Mouse (Mus musculus) macrophage (primary cell): Measurements from ENCODE around the gene Fbxl3. TPM values are rescaled to one million over a fixed set of nuclear protein-coding genes. Genes with fewer than 3 reads are reported as not detected.

ENCODE experiments used
- H3K27ac ChIP-seq: fragments of 350-480 bp; formaldehyde crosslinking; 2 replicates; pipeline ENCODE4 v1.9.0; 2021
- H3K36me3 ChIP-seq: fragments of 350-480 bp; formaldehyde crosslinking; 2 replicates; pipeline ENCODE4 v1.9.0; 2021; ENCODE audit errors: inconsistent target
- H3K4me3 ChIP-seq: fragments of 350-480 bp; formaldehyde crosslinking; 2 replicates; pipeline ENCODE4 v1.9.0; 2021; ENCODE audit errors: inconsistent target
- H3K79me2 ChIP-seq: fragments of 350-480 bp; formaldehyde crosslinking; 2 replicates; pipeline ENCODE4 v1.9.0; 2021; ENCODE audit errors: inconsistent target
- WGBS: methylation state at CpG from one replicate; pipeline ENCODE4 v1.1.7; 2026; ENCODE audit warnings: inconsistent platforms; ENCODE audit not compliant: missing documents; 5-methylcytosine and 5-hydroxymethylcytosine counted together
- polyA plus RNA-seq: library from polyadenylated mRNA; stranded (reverse); fragments of 250-400 nt; gene quantifications from 3 replicates; pipeline ENCODE4 v1.2.4, GENCODE M21; 2018; ENCODE audit warnings: inconsistent platforms

Fbxl3 gene
- polyA plus RNA-seq, 1 experiment from 2014 or later: 27.5 TPM

DNA sequence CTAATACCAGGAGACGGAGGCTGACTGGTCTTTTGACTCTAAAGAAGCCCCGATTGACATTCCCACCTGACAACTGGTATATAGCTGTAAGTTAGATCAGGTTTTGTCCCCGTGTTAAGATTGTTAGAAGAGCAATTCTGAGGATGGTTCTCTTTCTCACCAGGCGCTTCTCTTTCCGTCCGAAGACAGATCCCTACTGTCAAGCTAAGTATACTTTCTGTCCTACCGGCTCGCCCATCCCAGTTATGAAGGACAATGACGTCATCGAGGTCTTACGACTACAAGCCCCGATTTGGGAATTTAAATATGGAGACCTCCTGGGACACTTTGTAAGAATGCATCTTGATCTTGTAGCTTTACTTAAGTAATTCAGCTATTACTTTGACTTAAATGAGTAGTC, 27.9 kb downstream of the Fbxl3 start:
- H3K79me2 ChIP-seq: peaks cover 61% of the 10 kb centered on the region
- H3K4me3 ChIP-seq: peak overlapping the region; percentile 99
- peaks cover 48% of the 10 kb centered on the region for H3K36me3 ChIP-seq
- peak overlapping the region; percentile 89; the same call in 1 of the 2 replicates for H3K27ac ChIP-seq
- WGBS: 83% methylated on average over 12 of the region's 12 CpGs

DNA sequence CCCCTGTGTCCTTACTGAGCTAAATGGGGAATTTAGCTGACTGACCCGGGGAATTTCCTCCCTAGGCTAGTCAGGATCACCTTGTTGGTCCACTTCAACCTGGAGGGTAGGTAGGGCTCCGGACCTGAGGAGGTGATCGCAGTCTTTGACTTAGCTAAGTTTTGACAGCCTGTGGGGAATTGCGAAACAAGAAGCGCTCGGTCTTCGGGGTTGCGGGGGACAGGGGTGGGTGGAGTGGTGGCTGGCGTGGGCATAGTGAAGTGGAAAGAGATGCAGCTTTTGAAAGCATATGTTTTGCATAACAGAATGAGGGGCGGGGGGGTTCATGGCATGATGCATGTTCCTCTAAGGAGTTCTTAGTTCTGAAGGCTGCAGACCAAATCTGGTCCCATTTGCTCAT, 28.6 kb downstream of the Fbxl3 start:
- Histone ChIP-seq H3K36me3 (peaks cover 41% of the 10 kb centered on the region), H3K27ac (peak overlapping the region; percentile 89), H3K4me3 (peak overlapping the region; percentile 99), H3K79me2 (peaks cover 54% of the 10 kb centered on the region)
- WGBS: 1% methylated on average over 10 of the region's 10 CpGs

DNA sequence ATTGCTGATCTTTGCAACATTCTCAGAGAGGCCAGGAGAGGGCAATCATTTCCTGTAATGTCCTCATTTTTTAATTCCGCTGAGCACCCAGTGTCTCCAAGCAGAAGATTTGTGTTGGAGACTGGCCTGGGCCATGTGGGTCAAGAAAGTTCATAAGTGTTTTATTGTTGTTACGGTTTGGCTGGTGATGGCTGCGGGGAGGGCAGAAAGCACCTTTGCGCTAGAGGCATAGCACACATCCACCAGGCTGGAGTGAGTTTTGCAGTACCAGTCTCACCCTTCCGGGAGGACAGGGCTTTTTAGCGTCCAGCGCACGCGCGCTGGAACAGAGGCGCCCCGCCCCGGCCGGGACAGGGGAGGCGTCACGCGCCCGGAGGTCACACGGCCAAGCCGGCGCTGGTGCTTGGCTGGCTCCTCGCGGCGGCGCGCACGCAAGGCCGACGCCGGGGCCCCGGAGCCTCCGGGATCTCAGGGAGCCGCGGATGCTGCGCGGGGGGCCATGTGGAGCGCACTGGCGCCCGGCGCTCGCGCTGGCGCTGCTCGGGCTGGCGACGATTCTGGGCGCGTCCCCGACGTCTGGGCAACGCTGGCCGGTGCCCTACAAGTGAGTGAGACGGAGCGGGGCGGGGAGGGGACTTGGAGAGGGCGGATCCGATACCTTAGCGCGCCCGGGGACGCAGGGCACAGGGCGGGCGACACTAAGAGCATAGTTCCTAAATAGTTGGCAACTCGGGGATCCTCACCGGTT, 29.3 kb downstream of the Fbxl3 start, which contains the start of gene Cln5:
Gene Cln5 (plus strand): TSS at position 353 of the 748 bp plus-strand sequence.
- H3K79me2 ChIP-seq: peaks cover 47% of the 10 kb centered on the region
- peaks cover 33% of the 10 kb centered on the region for H3K36me3 ChIP-seq
- under 1% methylated on average over 64 of the region's 65 CpGs for WGBS
- peak within 1 kb of the TSS; percentile 89 for H3K27ac ChIP-seq
- peak within 1 kb of the TSS; percentile 99 for H3K4me3 ChIP-seq

DNA sequence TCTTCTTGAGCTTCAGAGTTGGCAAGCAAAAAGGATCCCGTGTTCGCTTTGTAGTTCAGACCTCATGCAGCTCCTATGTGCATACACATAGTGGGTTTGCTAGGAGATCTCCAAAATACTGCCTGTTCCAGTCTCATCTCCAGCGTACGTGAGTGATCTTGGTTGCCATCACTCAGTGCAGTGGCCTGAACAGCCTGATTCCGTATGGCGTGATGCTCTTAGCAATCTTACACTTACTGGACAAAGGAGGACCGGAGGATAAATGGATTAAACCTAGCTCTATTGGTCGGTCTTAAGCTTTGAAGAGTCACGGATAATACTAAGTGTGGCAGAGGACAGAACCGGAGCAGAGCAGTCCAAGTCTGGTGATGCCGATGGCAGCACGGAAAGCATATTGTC, 29.9 kb downstream of the Fbxl3 start:
- H3K79me2 ChIP-seq: peaks cover 41% of the 10 kb centered on the region
- peak overlapping the region; percentile 28 for H3K4me3 ChIP-seq
- H3K27ac ChIP-seq: peak overlapping the region; percentile 83
- peaks cover 28% of the 10 kb centered on the region for H3K36me3 ChIP-seq
- WGBS: 25% methylated on average over 12 of the region's 12 CpGs

DNA sequence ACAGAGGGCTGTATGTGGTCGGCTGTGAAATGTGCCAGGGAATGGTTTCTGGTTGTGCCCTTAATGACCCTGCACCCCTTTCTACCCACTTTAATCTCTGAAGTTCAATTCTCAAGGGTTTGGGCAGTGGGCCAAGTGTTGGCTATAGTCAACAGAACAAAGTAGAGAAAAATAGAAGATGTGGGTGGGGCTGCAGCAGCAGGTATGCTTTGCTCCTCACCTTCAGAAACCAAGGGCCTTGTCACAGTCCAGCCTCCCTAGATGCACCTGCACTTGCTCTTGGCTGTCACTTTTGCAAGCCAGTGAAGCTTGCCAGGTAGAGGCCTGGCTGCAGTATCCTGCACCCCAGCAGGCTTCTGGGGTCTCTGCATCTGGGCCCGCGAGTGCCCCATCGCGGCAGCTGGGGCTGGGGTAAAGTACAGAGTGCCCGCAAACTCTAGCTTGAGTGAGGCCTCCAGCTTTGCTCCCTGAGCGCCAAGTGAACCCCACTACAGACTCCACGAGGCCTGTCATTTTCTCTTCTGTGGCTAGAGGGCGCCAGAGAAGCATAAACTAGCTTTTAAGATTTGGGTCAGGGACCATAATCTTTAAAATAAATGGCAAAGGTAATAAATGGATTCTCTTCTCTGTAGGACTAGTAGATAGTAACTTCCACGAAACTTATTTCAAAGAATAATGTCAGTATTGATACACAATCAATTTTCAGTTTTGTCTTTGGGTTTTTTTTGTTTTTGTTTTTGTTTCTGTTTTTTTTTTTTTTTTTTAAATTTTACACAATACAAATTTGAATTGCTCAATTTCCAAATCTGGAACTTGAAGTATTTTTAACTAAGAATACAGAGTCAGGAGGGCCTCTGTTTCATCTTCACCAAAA, 33.8 kb downstream of the Fbxl3 start:
- WGBS: 11% methylated on average over 10 of the region's 10 CpGs
- Histone ChIP-seq H3K36me3 (no peaks in the 10 kb centered on the region), H3K79me2 (peaks cover 2% of the 10 kb centered on the region; the same call in 1 of the 2 replicates), H3K4me3 (no peak overlapping the region), H3K27ac (no peak overlapping the region)

DNA sequence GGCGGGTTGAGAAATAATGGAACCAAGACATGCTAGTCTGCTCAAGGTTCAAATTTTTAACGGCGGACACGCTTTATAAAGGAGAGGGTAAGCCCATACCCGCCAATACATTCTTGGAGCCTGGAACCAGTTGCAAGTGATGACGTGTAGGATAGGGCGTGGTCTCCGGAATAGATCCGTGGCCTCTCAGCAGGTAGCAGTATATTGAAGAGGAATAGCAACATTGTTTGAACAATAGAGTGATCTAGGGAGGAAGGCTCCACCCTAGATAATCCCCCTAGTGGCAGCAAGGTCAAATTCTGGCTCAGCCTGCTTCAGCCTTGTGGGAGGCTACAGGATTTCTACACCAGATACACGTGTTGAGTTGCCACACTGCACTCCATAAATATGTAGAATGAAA, 39.9 kb downstream of the Fbxl3 start:
- H3K36me3 ChIP-seq: peaks cover 9% of the 10 kb centered on the region
- H3K27ac ChIP-seq: peak overlapping the region; percentile 82
- H3K4me3 ChIP-seq: no peak overlapping the region
- WGBS: 36% methylated on average over 10 of the region's 10 CpGs
- H3K79me2 ChIP-seq: no peaks in the 10 kb centered on the region

DNA sequence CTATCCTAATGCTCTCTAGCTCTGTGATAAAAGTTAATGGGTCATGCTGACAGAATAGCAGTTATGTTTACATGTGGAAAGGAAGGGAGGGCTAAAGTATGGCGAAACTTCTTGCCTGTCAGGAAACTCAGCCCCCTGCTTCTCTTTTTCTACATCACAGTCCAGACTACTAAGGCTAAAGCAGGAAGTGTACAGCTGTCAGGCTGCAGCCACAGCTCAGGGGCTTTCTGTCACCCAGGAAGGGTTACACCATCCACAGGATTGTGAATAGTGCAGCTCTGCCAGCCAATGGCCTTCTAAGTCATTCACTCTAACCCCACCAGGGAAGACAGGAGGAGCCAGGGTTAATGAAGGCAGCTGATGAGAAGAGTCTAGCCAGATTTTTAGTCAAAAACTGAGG, 40.4 kb downstream of the Fbxl3 start:
- Histone ChIP-seq H3K79me2 (no peaks in the 10 kb centered on the region), H3K4me3 (no peak overlapping the region), H3K36me3 (peaks cover 10% of the 10 kb centered on the region), H3K27ac (peak overlapping the region; percentile 82)
- 20% methylated on average over 1 of the region's 1 CpGs for WGBS

DNA sequence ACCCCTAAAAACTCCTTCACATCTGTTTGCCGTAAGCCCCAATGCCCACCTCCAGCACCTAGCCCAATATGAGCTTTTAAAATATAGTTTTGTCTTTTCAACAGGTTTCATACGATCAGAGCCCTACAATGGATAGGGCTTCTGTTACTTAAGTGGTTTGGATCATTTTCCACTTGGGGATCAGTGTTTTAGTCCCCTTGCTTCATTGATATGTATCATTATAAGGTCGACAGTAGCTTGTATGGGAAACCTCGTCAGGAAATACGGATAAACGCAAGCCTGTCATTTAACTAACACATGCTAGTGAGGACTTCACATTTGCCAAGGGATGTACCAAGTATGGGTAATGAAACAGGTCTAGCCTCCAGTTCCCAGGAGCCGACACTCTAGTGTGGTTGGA, 42.8 kb downstream of the Fbxl3 start:
- Histone ChIP-seq H3K36me3 (peaks cover 10% of the 10 kb centered on the region), H3K27ac (no peak overlapping the region), H3K4me3 (no peak overlapping the region), H3K79me2 (no peaks in the 10 kb centered on the region)
- 92% methylated on average over 7 of the region's 7 CpGs for WGBS

- WGBS: 95% methylated on average over 13 of the region's 13 CpGs
- Histone ChIP-seq H3K79me2 (no peaks in the 10 kb centered on the region), H3K27ac (no peak overlapping the region), H3K4me3 (no peak overlapping the region), H3K36me3 (peaks cover 10% of the 10 kb centered on the region)
Measured at GRCm38 (mm10) chr14:103054731-103055130, 44.6 kb downstream of the Fbxl3 start.

DNA sequence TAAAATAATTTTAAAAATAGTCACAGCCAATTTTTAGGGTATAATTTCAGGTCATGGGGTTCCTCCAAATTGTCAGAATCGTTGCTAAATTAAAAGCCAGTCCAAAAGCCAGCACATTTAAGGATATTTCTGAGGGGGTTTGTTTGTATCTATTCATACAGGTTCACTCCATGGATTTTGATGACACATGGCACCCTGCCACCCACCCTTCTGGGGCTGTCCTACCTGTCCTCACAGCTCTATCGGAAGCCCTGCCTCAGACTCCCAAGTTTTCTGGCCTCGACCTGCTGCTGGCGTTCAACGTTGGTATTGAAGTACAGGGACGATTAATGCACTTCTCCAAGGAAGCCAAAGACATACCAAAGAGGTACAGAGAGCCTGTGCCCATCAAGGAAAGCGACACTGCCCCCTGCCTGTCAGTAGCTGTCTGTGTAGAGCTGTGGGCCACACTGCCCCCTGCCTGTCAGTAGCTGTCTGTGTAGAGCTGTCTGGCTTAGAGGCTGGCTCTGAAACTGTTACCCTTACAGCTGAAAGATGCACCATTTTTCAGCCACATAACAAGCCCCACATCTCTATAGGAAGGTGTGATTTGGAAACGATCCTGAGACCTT, 48.1 kb downstream of the Fbxl3 start:
- H3K4me3 ChIP-seq: no peak overlapping the region
- H3K27ac ChIP-seq: 0 out of 2 replicates have a peak overlapping the region, but pooled peaks have one; percentile 19
- WGBS: 19% methylated on average over 8 of the region's 8 CpGs
- peaks cover 10% of the 10 kb centered on the region for H3K36me3 ChIP-seq
- no peaks in the 10 kb centered on the region; the same call in 1 of the 2 replicates for H3K79me2 ChIP-seq

GRCm38 (mm10) chr14:103048292-103049086, 50.9 kb downstream of the Fbxl3 start:
- WGBS: 33% methylated on average over 11 of the region's 11 CpGs
- H3K36me3 ChIP-seq: no peaks in the 10 kb centered on the region
- H3K4me3 ChIP-seq: no peak overlapping the region
- no peak overlapping the region for H3K27ac ChIP-seq
- H3K79me2 ChIP-seq: no peaks in the 10 kb centered on the region; the same call in 1 of the 2 replicates

DNA sequence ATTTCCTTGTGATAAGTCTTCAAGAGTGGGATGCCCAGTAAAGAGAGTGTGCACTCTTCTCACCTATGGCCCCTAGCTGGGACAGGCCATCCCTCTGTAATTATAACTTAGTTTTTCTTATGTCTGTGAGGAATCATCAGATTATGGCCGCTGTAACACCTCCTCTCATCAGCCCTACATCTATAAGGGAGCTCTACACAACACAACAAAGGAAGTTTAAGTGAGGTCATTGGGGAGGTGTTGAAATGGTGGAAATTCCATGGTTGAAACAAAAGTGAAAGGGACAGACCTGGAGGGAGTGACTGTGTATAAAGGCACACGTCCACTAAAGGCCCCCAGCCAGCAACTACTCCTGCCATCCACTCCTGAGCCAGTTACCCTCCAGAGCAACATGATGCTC, 52.7 kb downstream of the Fbxl3 start, which contains the start of gene Acod1:
Gene Acod1 (plus strand): TSS at position 301 of the 400 bp plus-strand sequence.
- 70% methylated on average over 2 of the region's 2 CpGs for WGBS
- H3K4me3 ChIP-seq: no peak within 1 kb of the TSS
- H3K79me2 ChIP-seq: no peaks in the 10 kb centered on the region; the same call in 1 of the 2 replicates
- H3K36me3 ChIP-seq: no peaks in the 10 kb centered on the region
- no peak within 1 kb of the TSS for H3K27ac ChIP-seq

DNA sequence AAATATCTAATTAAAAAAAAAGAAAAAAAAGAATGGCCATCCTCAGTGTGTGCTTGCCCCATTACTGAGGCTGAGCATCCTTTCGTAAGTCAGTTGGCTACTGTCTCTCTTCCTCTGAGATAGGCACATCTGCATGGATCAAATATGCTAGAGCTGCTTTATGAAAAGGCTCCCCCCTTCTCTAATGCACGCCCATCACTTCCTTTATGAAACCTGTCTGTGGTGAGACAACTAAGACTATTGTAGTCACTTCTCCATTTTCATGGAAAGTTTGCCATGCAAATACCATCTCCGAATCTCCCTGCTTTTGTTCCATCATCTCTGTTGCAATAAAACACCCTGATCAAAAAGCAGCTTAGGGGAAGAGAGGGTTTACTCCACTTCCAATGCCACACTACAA, 62.4 kb downstream of the Fbxl3 start:
- Histone ChIP-seq H3K27ac (peak overlapping the region; percentile 83), H3K36me3 (no peaks in the 10 kb centered on the region), H3K4me3 (no peak overlapping the region), H3K79me2 (no peaks in the 10 kb centered on the region)
- 4% methylated on average over 3 of the region's 3 CpGs for WGBS

DNA sequence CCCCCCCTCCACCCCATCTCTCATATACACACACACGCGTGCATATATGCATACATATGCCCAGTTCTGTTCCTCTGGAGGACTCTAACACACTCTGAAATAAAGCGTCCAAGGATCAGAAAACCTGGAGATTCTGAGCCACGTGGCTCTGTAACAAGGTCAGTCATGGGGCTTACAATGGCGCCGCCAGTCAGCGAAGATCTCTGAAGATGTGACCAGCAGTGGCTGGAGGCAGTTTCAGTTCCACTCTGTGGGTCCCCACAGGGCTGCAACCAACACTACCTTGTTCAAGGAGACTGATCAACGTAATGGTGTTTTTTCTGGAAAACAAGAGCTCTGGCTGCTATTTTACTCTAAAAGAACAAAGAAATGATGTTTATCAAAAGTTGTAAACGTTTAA, 65.3 kb downstream of the Fbxl3 start:
- 38% methylated on average over 8 of the region's 9 CpGs for WGBS
- H3K27ac ChIP-seq: peak overlapping the region; percentile 95
- no peaks in the 10 kb centered on the region for H3K36me3 ChIP-seq
- no peak overlapping the region for H3K4me3 ChIP-seq
- no peaks in the 10 kb centered on the region for H3K79me2 ChIP-seq
